Mouse (Mus musculus): ENCODE measurements around the gene Naa30.

- TF ChIP-seq CTCF (conservative IDR thresholded peaks at IDR 0.05; ENCODE audit: low read length) (no peak), NANOG (IDR thresholded peaks at IDR 0.05; ENCODE audit: borderline replicate concordance, low read length) (no peak), POU5F1 (IDR thresholded peaks at IDR 0.05; ENCODE audit: borderline replicate concordance, low read length) (no peak)
These were observed 54.4 kb downstream of the Naa30 start for GRCm38 (mm10) chr14:49226471-49226870.

Data from E14TG2a.4 (cell line).